Mouse (Mus musculus) spleen, adult 18-20 months (tissue): ENCODE data around the gene Slc39a1.
"Not testable (repeated sequence)": the region's sequence is repeated elsewhere in the genome, so short reads cannot be mapped to it uniquely, and the experiment has no call there.

Experiments used
- DNase-seq, 2 experiments: peaks; one replicate each; pipeline ENCODE4 v3.0.0; 2022; ENCODE audit warnings: mixed read lengths in 2 of 2

The Slc39a1 gene

DNA sequence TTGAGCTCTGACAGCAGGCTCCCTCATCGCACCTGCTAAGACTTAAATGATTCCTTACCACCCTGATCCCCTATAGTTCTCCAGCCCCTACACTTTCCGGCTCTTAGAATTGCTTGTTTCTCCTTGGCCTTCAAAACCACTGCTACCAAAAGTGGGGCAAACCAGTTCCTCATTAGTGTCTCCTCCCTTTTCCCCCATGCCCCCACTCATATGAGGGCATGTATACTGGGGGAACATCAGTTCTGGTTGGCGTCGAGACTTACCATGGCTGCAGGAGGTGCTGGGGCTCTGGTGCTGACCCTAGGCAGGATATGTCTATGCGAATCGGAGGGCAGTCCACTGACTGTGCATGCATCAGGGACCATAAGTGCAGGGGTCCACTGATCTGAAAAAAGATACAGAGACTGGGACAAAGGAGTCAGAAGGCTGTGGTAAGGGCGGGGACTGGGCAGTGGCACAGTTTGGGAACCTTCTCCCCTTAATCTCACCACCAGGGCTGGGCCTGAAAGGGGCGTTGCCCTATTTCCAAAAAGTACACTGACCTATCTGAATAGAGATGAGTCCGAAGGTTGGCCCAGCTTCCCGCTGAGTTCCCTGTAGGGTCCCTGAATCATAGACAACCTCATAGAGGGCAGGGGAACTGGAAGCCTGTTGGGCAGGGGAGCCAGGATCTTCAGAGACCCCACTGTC, 6.2 kb upstream of the Slc39a1 start:
- DNase-seq = no peak

DNA sequence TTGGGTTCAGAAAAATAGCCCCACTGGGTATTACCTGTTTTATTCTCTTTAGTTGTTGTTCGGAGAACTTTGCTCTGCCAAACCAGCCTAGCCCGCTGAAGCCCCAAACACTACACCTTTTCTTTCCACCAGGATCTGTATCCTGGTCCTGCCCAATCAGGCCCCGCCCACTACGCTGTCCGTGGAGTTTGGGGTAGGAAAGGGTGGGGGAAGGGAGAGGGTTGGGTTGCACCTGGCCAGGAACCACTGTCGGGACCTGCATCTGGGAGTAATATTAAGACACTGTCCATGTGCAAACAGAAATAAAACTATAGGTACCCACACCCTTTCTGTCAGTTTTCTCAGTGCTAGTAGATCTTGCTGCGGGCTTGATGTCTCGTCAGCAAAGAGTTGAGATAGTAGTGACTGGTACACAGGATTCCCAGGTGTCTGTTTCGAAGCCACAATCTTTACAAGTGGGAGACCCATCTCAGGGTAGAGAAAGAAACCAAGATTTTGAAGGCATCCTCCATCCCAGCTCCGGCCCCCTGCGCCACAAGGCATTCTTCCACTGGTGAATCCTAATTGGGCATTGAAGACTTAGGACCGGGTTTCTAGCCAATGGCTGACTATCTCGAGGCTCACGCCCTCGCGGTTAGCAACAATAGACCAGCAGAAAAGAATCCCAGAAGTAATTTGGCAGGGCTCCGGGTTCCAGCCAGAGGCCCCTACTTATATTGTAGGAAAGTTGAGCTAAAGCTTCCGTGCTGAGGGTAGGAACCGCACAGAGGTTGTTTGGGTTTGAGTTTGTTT, 4.8 kb upstream of the Slc39a1 start, which contains the start of gene Creb3l4:
TSS of gene Creb3l4 (minus strand) at position 529 of the 792 bp plus-strand sequence.
- no peak for DNase-seq

DNA sequence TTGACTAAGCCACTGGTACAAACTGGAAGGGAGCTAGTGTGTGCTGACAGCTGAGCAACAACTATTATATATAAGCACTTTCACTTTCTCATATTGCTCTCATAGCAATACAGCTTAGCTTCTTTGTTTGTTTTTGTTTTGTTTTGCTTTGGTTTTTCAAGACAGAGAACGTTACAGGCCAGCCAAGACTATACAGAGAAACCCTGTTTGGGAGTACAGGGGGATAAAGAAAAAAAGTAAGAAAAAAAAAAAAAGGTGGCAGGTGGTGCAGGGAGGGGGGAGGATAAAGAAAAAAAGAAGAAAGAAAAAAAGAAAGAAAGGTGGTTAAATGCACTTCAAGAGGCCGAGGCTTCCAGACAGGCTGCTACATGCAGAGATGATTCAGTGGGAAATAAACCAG, 2.6 kb upstream of the Slc39a1 start:
- no peak for DNase-seq

DNA sequence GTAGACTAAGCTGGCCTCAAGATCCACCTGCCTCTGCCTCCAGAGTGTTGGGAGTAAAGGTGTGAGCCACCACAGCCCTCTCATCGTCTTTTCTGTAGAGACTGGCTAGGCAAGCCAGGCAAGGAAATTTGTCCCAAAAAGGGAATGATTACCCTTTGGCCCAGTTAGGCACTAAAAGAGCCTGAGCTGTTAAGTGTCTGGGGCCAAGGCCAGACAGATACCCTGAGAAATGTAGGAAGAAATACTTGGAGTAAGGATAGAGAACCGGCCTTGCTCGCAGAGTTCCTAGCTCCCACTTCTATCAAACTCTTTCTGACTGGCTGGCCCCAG, 377 bp upstream of the Slc39a1 start:
- no peak for DNase-seq

DNA sequence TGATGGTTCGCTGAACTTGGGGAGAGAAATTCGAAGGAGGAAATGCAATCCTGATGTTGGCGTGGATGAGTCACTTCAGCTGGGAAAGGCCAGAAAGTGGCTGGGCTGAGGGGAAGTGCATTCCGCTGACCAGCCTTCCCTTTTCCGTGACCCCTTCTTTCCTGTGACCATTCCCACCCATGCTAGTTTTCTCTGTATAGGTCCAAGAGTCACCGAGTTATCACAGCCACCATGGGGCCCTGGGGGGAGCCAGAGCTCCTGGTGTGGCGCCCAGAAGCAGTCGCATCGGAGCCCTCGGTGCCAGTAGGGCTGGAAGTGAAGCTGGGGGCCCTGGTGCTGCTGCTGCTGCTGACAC, 751 bp downstream of the Slc39a1 start:
- no peak for DNase-seq

DNA sequence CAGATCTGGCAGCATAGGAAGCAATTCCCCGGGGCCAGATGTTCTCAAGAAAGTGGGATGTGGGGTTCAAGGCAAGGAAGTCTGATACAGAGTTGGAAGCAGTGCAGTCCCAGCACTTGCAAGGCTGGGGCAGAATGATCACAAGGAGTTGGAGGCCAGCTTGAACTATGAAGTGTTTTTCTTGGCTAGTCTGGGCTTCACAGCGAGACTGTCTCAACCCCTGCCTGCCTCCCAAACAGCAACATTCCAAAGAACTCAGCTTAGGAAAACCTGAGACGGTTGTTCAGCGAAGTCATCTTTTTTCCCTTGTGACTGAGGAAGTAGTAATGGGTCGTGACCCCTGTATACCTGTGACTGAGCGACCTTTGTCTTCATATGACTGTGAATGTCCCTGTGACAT, 2.8 kb downstream of the Slc39a1 start:
- DNase-seq = no peak

DNA sequence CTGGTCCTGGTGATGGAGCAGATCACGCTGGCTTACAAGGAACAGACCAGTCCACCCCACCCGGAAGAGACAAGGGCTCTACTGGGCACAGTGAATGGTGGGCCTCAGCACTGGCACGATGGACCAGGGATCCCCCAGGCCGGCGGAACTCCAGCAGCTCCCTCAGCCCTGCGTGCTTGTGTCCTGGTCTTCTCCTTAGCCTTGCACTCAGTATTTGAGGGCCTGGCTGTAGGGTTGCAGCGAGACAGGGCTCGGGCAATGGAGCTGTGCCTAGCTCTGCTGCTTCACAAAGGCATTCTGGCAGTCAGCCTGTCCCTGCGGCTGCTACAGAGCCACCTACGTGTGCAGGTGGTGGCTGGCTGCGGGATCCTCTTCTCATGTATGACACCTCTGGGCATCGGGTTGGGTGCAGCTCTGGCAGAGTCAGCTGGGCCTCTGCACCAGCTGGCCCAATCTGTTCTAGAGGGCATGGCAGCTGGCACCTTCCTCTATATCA, 3.8 kb downstream of the Slc39a1 start:
- DNase-seq = not testable (repeated sequence)

DNA sequence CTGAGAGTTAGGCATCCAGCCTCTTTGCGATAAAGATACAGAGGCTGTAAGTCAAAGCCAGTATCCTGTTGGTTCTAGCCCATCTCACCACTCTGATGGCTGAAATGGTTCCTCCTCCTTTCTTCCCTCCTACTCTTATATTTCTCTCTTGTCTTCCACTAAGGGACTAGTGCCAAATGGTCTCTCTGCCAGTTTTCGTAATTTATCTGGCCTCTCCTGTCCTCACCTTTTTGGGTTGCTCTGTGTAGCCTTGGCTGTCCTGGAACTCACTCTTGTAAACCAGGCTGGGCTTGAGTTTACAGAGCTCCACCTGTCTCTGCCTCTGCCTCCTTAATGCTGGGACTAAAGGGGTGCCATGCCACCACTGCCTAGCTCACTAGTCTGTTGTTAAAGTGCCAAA, 4.7 kb downstream of the Slc39a1 start:
- not testable (repeated sequence) for DNase-seq

DNA sequence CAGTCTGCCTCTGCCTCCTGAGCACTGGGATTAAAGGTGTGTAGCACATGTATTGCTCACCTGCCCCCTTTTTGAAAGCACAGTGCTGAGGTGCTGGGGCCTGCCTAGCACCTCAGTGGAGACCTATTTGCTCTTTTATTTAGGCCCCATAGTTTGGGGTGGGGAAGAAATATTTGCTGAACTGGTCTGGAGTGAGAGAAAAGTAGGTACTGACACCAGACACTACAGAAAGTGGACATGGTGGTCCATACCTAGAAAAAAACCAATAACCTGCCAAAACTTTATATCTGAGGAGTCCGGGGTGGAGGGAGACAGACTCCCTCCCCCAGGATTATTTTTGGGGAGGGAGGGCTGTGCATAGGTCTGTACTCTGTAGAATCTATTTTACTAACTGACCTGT, 5.2 kb downstream of the Slc39a1 start:
- DNase-seq = not testable (repeated sequence)

DNA sequence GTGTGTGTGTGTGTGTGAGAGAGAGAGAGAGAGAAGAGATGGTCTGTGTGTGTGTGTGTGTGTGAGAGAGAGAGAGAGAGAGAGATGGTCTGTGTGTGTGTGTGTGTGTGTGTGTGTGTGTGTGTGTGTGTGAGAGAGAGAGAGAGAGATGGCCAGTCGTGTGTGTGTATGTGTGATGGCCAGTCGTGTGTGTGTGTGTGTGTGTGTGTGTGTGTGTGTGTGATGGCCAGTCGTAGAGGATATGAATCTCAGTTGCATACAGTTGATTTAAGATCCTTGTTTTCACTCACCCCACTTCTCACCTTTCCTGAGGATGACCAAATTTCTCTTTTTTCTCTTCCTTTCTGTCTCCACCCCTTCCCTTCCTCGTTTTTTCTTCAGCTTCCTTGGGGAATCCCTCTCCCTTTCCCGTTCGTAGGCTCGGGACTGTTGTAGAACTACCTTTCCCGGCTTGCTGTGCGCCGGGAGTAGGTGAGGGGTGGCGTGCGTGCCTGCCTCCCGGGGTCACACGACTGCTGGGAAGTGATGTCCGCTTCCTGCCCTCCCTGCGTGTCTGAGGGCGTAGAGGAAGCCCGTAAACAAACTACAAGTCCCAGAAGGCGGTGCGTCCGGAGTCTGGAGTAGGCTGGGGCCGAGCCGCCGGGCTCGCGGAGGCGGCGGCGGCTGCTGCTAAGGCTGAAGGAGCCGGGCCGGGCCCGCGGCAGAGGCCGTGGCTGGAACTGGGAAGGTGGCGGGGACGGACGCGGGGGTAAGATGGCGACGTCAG, 5.9 kb downstream of the Slc39a1 start, which contains the start of gene Crtc2:
TSS of gene Crtc2 (plus strand) at position 511 of the 766 bp plus-strand sequence.
- DNase-seq = peak; percentile 85 to 91

DNA sequence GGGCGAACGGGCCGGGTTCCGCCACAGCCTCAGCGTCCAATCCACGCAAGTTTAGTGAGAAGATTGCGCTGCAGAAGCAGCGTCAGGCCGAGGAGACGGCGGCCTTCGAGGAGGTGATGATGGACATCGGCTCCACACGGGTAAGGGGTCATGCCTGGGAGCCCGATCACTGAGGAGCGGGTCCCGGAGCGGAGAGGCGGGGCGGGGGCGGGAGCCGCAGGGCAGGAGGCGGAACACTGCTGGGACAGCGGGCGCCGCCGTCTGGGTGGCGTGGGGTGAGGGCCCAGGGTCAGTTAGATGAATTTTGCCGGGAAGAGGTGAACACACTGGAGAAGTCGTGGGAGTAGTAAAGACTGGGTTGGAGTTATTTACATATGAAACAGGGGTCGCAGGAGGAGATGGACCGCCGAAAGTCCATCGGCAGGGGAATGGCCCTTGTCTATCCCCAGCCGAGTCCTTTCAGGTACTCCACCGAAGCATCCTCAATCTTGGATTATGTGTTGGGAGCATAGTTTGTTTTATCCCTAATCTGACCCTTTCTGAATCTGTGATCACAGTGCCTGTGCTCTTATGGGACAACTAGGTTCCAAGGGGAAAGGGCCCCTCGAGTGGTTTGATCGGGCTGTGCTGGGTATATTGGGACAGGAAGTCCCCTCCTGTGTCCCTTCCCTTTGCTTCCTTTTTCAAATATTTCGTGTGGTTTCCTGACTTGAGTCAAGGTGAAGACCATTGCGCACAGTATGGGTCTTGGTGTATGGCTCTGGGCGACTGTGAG, 6.6 kb downstream of the Slc39a1 start:
- DNase-seq = peak in 1 of 2 experiments; percentile 39

DNA sequence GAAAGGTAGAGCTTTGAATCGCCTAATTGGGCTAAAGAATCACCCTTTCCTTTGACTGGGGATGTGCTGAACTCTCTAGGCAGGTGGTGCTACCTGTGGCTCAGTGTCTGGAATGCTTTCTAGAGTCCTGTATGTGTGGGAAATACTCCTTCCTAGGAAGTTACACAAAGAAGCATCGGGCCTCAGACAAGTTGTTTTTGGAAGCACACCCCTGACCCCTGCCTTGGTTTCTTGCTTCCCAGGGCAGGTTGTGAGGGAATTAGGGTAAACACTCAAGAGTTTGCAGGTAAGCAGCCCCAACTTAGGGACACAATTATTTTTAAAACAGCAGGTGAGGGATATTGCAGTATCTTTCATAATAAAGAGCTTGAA, 7.2 kb downstream of the Slc39a1 start:
- no peak for DNase-seq

DNA sequence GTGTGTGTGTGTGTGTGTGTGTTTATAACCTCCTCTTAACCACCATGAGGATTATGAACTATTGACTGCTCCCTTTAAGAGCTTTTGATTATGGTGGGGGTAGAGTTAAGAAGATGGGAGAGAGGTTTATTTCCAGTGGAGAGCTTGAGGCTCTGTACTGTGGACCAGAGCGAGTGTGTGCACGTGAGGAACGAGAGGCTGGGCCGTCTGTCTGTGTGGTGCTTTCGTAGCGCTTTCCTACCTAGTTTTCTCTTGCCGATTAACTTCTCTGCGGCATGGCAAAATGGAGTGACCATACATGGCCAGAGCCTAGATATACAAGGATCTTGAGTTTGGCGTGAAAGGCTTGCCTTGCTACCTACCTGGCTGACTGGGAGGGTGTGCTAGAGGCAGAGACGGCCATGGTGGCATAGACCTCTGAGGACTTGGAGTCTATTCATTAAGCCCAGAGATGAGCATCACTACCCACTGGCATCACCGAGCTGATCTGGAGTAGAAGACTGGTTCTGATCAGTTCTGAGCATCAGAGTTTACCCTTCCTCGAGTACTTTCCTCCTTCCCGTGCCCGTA, 7.9 kb downstream of the Slc39a1 start:
- no peak for DNase-seq

DNA sequence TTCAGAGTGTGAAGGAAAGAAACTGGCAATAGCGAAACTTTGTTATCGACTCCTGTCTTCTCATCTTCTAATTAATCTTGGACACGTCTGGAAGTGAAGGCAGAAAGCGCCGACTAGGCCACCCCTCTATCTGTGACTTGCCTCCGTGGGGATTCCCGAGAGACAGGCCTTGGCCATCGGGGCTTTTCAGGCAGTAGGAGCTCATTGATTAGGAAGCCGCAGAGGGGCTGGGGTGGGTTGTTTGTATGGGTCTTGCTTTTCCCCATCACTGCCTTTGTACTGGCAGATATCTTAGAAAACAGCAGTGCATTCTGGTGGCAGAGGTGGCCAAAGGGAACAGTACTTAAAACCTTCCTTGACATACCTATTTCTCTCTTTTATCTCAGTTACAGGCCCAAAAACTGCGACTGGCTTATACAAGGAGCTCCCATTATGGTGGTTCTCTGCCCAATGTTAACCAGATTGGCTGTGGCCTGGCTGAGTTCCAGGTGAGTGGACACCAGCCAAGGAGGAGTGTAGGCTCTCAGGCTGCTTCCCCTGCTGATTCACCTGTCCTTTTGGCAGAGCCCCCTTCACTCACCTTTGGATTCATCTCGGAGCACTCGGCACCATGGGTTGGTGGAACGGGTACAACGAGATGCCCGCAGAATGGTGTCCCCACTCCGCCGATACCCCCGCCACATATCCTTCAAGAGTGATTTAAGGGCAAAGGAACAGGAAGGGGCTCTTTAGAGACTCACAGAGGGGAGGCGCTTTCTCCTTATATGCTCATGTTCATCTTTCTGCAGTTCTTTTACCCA, 9.0 kb downstream of the Slc39a1 start:
- no peak for DNase-seq

DNA sequence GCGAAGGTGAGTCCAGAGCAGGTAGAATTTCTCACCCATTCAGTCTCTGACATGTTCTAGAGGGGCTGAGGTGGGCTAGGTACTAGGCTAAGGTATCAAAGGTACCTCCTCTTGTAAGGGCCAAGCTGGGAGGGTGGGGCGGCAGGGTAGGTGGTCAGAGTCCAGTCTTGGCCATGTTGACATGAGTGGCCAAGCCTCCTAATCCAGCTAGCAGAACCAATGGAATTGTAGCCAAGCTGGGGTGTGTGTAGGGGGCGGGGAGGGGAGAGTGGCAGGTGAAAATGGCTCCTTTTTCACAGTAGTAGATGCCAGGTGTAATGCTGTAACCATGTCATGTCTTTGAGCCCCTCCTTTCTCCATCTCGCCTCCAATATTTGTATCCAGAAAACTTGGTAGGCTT, 10.5 kb downstream of the Slc39a1 start:
- no peak for DNase-seq

DNA sequence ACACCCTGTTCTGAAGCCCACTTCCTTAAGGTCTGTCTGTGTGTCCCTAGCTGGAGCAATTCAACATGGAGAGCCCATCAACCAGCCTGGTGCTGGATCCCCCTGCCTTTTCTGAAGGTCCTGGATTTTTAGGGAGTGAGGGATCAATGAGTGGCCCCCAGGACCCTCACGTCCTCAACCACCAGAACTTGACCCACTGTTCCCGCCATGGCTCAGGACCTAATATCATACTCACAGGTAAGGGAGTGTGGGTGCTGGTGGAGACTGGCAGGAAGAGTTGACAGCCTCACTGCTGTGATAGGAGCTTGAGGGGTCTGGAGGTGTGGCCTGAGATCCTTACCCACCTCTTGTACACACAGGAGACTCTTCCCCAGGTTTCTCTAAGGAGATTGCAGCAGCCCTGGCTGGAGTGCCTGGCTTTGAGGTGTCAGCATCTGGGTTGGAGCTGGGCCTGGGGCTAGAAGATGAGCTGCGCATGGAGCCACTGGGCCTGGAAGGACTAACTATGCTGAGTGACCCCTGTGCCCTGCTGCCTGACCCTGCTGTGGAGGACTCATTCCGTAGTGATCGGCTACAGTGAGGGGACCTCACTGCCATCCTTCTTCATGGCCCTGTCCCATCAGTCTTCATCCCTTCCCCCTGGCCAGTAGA, 15.3 kb downstream of the Slc39a1 start:
- DNase-seq = no peak

DNA sequence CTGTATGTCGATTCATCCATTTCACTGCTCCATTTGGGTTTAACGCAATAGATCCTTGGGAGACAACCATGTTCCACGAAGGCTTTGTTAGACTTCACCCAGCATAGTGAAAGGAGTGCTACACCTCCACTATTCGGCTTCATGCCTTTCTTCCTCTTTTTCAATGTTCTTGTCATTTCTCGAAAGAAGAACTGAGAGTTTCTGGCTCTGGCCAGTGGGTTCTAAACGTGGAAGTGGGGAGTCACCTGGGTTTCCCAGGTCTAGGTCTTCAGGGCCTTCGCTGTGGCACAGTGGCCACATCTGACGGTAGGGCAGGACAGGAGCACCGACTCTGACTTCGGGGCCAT, 16.7 kb downstream of the Slc39a1 start:
- DNase-seq = no peak

DNA sequence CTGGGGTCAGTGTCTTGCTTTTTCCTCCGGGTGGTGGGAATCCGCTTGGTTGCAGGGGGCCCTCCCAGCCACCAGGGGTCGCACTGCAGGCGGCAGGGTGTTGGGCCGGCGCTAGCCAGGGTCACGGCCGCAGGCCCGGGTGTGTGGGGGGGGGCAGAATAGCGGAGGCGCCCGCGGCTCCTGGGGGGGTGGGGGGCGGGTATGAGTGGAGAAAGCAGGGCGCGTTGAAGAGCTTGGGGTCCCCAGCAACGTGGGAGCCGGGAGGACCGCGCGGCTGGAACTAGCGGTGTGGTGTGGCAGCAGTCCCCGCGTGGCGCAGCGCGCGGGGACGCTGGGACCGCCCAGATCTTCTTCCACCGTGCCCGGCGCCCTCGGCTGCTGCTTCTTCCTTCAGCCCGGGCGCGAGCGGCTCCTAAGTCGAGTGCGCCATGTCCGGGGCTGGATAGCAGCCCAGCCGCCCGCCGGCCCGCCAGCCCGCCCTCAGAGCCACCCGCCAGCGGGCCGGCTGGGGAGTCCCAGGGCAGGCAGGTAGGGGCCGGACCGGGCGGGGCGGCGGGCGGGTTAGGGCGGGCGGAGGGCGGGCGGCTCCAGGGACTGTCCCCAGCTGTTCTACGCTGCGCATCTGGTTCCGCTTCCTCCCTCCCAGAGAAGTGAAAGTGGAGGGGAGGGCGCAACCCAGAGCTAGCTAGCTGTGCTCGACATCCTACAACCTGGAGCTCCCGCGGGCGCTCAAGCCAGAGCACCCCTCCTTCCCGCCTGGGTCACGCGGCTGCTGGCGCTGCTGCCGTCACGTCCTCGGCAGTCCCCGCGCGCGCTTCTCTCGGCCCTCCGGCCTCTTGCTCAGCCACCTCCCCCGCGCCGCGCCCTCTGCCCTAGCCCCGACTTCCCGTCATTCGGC, 17.3 kb downstream of the Slc39a1 start, which contains the start of gene Dennd4b:
TSS of gene Dennd4b (plus strand) at position 152 of the 898 bp plus-strand sequence.
- DNase-seq = peak; percentile 91 to 94

DNA sequence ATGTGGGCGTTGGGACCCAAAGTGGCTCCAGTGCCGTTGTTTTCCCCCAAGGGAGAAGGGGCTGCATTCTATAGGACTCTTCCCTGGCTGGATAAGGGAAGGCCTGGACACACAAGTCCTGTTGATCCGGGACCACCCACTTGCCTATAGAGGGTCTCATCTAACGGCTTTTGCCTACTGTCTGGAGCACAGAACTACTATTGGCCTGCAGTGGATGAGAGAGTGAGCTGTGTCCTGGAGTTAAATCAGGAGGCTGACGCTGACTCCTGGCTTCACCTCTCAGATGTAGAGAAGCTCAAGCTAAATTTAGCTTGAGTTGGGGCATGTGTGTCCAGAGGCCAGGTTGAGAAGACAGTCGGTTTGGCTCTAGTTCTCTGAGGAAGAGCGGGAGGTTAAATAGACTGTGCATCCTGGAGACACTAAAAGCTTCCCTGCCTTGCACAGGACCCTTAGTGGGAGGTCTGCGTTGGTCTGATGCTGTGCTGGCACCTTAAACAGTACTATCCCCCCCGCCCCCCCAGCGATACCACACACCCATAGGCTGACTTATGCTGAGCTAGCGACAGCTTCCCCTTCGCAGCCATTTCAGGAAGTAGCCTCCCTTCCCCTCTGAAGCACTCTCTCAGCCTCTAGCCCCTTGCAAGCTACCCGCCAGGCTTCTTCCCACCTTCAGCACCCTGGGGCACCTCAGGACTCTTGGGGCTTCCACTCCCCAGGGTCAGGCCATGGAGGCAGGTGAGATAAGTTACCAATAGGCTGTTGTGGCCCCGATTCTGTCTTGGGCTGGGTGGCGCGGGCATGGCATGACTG, 18.2 kb downstream of the Slc39a1 start:
- peak; percentile 57 to 59 for DNase-seq
